Mouse (Mus musculus) cerebellum, postnatal 4 days (tissue): Measurements from ENCODE around the gene Arrdc3.
"Not testable (repeated sequence)": the region's sequence is repeated elsewhere in the genome, so short reads cannot be mapped to it uniquely, and the experiment has no call there.

Experiments
- DNase-seq, 2 experiments: peaks; one replicate each; pipeline ENCODE4 v3.0.0; 2022; ENCODE audit warnings: low spot score in 2 of 2, mixed read lengths in 1 of 2

The Arrdc3 gene

DNA sequence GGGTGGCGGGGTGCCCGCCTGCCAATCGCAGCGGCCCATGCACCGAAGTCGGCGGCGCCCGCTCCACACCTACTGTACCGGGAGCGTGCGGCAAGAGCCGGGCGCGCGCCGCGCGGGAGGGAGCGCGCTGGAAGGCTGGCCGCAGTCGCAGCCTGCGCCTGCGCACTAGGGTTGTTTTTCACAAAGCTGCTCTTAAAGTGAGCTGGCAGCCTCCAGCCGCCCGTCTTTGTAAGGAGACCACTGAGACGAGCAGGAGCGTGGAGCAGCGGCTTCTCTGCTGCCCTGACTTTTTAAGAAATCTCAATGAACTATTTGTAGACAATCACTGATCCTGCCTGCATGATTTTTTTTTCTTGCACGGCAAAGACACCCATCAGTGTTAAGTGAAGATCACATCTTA lies at the start of gene Arrdc3:
Gene Arrdc3 (plus strand): TSS at position 195 of the 400 bp plus-strand sequence.
- DNase-seq = peak; percentile 94 to 97

DNA sequence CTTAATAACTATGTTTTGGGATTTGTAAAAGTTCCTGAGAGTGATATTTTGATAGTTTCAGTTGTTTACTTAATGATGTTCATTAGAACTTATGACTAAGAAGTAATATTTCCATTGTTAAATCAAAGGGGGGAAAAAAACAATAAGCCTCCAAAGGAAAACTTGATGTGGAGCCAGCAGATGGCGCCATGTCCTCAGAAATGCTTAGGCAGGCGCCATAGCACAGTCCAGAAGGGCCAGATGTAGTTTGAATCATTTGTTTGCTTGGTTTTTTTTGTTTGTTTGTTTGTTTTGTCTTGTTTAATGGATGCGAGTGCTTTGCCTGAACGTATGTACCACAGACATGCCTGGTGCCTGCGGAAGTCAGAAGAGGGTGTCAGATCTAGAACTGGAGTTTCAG lies 21.0 kb upstream of the Arrdc3 start:
- DNase-seq = peak; percentile 53 to 62

DNA sequence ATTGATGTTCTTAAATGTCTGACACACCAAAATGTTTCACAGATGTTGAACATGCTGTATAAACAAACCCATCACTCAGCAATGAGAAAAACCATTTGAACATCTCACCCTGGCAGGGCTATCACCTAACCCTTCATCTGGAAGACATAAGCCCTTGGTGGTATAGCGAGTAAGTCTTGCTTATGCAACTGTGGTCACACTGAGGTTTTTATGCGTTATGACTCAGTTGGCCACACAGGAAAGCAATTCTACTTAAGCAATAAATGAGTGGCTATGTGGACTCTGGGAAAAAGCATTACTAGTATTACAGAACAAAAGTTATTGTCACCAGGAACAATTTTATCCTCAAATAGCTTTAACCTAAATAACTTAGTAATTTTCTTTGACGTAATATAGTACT lies 19.0 kb upstream of the Arrdc3 start:
- no peak for DNase-seq

DNA sequence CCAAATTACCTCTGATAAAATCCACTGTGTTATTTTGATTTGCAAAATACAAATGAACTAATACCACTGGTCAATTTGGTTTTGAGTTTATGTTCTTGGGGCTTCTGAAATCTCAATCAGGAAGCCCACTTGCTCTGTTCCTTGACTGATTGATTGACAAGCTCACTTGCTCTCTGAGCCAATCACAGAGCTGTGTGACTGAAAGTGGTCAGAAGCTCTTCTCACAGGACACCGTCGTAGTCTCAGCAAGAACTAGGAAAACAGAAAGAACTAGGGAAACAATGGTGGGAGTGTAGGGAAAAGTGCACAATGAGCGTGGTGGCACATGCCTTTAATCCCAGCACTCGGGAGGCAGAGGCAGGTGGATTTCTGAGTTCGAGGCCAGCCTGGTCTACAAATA lies 8.1 kb upstream of the Arrdc3 start:
- DNase-seq = no peak

DNA sequence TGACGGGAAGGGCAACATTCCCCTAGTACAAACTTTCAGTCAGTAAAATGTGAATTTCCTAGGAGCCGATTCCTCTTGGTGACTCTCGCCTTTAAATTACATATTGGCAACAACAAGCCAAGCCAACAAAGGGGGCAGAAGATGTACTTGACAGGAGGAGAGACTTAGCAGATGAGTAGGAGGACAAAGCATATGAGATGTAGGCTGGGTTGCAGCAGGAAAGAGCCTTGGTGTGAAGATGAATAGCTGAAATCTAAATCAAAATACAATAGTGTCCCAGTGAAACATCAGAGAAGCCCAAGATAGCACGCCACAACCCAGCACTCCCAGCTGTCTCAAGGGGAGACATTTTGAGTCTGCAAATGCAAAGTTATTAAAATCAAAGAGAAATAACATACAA lies 2.4 kb upstream of the Arrdc3 start:
- DNase-seq = no peak

DNA sequence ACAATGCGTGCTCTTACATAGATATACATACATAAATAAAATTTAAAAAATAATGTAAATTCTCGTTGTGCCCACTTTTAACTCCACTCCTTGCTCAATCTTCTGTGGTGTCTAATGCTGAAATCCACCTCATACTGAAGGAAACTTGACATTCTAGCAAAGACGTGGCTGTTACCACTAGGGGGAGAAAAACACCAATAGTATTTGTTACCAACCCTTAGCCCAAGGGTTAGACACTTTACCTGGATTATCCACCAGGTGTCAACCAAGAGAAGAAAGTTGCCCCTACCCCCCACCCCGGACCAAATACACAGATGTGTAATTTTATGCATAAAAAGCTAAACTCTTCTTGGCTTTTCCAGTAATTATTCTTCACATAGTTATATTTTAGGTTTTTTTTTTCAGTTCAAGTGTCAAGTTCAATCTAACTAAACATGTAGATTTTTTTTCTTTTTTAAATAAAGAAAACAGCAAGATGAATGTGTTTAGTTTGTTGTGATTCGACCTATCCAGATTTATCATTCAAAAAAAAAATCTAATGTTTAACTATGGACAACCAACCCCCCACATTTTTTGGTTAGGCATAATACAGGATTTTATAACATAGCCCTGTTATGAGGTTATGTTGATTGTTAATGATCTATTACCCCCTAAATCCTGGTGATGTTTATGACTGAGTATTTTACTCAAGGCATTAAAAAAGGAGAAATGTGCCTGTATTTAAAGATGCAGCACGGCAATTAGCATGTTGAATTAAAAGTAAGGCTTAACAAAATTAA lies 1.3 kb upstream of the Arrdc3 start:
- peak in 1 of 2 experiments; percentile 43 for DNase-seq

DNA sequence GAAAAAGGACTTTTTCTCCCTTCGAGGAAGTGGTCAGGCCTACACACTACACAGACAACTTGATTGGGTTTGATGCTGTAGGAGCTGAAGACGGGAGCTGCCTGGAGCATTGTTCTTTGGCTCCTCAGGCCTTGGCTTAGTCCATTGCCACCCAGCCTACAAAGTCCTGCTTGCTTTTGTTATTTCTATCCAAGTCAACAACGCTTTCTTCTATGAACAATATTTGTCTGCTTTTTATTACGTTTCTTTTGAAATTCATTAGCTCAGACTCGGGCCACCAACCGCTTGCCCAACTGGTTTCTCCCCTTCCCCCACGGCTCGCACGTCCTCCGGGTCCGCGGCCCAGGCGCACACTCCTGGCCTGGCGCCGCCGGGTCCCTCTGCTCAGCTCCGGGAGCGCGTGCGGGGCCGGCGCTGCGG lies 458 bp upstream of the Arrdc3 start:
- no peak for DNase-seq

DNA sequence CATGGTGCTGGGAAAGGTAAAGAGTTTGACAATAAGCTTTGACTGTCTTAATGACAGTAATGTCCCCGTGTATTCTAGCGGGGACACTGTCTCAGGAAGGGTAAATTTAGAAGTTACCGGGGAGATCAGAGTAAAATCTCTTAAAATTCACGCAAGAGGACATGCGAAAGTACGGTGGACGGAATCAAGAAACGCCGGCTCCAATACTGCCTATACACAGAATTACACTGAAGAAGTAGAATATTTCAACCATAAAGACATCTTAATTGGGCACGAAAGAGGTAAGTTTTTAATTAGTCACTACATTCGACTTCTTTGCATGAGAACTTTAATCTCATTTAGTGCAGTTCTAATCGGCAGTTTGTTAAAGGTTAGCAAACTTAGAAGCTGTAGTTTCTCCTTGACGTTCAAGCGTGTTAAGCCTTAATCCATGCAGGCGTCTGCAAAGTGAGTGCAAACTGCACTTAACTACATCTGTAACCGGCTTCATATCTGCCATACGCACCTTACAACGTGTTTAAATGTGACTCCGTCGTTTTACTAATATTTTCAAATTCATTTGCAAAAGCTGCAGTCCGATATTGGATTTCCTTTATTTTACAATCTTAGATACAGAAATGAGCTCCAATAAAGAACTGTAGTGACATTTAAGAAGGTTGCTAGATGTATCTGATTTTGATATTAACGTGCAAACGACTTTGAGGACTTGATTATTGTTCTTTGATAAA lies 629 bp downstream of the Arrdc3 start:
- DNase-seq = no peak

DNA sequence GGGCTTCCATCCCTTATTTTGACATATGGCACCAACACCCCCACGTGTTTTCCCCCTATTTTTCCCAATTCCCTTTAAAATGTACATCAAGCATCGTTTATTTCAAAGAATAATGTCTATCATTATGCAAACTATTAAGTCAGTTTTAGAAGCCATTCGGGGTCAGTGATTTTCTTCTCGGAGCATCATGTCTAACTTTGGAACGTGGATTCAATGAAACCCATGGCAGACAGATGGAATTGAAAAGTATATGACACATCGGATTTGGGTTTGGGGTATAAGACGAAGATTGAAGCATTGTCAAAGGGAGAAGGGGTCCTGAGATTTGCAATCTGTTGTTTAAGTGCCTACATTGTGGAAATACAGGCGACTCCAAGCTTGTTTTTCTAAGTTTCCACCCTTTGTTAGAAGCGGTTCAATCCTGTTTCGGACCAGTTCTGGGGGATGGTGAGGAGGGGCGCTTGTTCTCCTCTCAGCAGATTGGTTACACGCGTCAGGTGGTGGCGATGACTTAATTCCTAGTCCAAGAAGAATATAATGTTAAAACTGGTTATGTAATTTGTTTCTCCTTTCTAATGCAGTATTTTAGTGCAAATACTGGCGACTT lies 1.3 kb downstream of the Arrdc3 start:
- peak; percentile 37 to 66 for DNase-seq

DNA sequence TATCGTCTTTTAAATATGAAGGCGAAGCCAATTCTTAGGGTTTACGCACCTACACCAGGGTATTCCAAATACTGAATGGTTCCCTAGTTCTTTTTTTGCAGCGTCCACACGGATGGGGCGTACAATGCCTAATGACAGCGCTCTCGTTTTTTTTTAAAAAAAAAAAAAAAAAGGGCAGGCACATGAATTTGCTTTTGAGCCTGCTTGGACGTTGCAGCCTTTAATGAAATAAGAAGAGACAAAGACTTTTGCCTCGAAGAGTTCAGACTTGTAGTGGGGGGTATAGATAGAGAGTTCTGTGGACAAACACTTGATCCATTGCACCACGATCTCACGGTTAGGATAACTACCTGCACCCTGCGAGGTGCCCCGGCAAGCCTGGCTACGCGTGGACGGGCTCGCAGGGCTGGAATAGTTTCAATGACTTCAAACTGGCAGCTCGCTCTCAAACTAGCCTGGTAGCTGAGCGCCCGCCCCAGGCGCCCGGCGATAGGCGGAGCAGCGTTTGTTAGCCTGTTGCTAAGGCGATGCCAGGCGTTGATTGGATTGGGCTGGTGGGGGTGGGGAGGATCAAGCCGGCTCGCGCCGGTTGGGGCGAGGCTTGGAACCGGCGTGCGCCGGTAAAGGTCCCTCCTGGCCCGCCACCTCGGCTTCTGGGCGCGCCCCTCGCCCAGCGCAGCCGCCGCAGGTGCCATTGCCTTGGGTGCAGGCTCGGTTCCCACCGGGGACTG lies 2.1 kb downstream of the Arrdc3 start:
- peak; percentile 85 to 95 for DNase-seq

DNA sequence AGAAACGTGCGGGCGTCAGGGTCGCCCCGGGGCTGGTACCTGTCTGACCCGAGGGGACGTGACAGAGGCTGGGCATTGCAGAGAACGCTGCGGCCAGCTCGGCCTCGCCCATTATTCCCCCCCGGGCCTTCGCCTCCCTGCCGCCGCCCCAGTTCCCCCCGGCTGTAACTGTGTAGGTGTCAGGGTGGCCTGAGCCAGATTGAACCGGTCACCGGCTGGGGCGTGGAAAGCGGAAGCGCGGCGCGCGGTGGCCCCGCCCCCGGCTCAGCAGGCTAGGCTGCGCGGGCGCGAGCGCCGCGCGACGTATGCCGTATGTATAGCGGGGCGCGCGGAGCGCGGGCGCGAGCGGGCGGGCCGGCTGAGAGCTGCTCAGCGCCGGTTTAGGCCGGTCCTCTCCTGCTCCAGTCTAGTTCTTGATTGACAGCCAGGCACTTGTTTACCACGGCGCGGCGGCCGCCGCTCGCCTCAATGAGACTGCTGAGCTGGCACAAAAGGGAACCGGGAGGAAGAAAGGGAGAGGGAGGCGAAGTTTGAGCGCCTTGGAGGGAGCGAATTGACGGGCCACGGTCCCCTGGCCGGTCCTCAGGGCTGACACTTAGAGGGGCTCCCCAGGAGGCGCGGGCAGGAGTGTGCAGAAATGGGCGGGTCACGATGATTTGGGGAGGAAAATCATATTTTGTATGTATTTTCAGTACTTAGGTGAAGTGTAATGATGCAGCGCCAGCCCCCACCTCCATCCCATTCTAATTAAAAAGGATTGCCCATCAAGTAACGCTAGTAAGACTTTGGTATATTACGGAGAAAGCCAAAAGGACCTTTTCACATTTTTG lies 2.9 kb downstream of the Arrdc3 start:
- DNase-seq = peak; percentile 89 to 96

DNA sequence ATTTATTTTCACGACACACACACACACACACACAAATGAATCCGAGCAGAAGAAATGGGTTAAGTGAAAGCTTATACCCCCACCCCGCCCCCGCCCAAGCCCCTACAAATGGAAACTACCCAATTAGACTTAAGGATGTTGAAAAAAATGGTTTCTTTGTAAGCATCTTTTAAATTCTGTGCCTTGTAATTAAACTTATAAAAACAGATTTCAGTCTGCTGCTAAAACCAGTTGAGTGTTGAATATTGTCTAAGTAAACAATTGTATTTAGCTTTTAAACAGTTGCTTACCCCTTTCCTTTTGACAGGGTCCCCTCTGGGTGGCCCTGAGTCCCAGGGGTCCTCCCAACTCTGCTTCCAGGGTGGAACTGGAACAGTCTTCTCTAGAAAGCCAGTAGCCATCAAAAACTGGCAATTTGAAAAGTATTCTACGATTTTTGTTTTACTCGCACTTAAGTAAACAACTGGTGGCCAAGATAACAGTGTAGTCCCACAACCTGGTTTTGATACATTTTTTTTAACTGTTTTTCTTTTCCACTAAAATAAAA lies 3.6 kb downstream of the Arrdc3 start:
- DNase-seq = no peak

DNA sequence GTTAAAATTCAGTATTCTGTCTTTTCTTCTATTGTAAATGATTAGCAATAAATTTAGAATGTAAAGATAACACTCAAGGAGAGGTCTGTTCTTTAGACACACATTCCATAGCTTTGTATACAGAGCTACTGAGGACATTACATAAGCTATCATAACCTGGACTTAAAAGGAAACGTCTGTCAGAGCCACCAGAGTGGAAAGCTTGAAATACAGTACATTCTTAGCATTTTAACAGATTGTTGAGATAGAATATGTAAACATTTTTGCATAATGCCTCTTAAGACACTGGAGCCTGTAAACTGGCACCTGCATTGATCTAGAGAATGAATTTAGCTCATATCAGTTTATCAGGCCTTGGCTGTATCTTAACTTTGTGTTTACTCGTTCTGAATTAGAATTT lies 4.7 kb downstream of the Arrdc3 start:
- DNase-seq = no peak

DNA sequence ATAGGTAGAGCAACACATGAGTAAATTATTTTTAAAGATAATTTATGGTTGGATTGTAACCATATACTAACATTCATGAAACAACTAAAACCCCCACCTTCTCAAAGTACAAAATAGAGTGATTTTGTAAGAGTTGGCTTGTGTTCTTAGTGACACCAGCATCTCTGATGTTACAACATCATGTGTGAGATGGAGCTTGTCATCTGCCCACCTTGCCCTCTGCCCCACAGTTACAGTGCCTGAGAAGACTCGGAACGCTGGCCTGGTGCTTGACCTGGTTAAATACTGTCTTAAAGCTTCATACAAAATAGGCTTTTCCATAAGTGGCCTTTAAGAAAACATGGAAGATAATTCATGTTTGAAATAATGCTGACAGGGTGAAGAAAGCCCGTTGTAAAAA lies 11.7 kb downstream of the Arrdc3 start:
- DNase-seq = not testable (repeated sequence)

DNA sequence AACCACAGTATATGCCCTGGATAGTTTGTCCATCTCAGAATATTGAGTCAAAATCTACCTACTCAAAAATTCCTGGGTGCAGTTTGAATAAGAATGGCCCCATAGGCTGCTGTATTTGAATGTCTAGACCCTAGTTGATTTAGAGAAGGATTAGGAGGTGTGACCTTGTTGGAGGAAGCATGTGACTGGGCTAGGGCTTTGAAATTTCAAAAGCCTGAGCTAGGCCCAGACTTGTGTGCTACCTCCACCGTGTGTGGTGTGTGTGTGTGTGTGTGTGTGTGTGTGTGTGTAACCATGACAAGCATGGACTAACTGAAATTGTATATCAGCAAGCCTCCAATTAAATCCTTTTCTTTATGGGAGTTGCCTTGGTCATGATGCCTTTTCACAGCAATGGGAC lies 14.2 kb downstream of the Arrdc3 start:
- DNase-seq = no peak

DNA sequence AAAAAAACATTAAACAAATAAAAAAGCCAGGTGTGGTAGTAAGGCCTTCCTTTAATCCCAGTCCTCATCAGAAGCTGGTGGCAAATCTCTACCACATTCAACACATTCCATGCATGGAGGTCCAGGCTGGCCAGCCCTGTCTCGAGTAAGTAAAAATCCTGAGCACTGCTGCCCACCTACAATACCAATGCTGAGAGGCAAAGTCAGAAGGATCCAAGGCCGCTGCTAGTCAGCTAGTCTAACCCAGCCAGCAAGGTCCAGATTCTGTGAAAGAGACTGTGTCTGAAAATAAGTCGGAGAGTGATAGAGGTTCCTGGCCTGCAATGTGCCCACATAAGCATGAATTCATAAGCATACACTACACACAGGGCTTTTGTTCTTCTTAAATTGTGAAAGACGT lies 14.9 kb downstream of the Arrdc3 start:
- DNase-seq = no peak

DNA sequence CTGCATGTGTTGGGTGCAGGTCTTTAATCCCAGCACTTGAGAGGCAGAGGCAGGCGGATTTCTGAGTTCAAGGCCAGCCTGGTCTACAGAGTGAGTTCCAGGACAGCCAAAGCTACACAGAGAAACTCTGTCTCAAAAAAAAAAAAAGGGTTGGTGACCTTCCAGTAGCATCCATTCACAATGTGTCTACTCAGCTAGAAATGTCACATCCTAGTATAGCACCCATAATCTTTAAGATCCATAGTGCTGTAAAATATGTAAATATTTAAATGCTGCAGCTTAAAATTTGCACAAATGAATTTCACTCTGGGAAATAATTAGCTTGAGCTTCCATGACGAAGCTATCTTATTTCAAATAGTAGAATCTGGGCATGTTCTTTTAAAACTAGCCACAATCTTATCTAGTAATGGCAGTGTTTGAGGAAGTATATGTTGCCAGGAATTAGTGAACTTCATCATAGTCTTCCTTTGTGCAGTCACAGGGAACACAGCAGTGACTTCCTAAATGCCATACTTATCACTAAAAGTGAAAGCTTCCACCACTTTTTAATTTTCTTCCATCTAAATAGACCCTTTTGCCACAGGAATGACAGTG lies 16.3 kb downstream of the Arrdc3 start:
- no peak for DNase-seq

DNA sequence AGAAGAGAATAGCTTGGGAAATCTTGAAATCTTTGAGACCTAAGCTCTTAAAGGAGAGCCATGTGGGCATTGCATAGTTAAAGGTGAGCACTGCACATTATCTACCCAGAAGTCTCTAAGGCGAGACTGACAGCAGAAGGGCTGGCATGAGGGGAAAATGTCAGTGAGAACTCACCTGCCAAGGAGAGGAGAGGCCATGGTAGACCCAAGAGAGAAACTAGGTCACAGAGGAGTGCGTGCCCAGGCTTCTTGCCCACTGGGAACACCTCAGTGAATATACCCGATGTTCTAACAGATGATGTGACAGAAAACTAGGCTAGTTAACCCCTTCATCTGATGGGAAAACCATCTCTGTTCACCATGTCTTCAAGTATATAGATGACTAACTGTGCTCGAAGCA lies 18.2 kb downstream of the Arrdc3 start:
- DNase-seq = no peak

DNA sequence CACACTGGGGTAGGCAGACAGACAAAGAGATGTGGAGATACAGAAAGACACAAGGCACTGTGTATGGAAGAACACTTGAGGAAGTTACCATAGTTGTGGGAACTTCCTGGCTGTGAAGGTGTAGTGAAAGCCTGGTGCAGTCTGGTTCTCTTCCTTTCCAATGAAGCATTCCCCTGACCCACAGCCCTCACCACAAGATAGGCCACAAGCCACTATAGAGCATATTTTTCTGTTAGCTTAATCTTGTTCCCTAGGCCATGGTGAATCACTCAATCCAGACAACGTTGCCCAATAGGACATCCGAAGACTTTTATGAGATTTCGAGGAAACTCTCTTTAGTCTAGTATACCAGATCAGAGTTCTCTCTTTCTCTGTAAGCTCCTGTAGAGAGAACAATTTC lies 19.6 kb downstream of the Arrdc3 start:
- DNase-seq = no peak

DNA sequence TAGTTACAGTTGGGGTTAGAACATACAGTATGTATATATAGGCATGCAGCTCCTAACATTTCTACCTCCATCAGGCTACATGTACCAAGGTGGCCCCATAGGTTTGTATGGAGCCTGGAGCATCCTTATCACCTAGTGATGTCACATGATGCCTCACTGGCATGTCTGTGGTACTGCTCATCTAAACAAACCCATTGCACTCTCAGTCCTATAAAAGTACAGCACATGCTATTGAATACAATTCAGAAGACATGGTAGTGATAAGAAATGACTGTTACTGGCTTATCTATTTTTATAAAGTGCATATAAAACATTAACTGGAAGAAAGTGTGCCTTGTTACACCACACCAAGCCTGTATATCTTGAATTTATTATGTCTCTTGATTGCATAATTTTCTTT lies 30.2 kb downstream of the Arrdc3 start:
- DNase-seq = no peak

DNA sequence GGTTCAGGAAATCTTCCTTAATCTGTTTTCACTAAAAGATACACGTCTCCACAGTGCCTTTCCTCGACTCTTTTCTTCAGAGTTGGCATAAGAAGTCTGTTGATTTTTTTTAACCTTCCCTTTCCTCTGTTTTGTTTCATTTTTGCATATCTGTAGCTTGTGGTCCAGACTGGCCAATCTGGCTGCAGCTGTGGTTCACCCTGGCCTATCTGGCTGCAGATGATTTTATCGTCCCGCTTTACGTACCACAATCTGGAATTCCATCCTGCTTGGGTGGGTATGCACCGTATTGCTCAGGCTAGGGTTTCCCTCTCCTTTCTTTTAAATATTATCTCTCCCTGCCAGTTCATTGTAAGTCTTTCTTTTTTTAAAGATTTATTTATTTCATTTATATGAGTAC lies 37.8 kb downstream of the Arrdc3 start:
- no peak for DNase-seq
